Mouse (Mus musculus) layer of hippocampus, adult 9-11 months (tissue): Measurements from ENCODE around the gene Bcl2l13.
"Not testable (repeated sequence)": the region's sequence is repeated elsewhere in the genome, so short reads cannot be mapped to it uniquely, and the experiment has no call there.

Source experiments
- DNase-seq: peaks from one replicate; pipeline ENCODE4 v3.0.0; 2022

Gene Bcl2l13

DNA sequence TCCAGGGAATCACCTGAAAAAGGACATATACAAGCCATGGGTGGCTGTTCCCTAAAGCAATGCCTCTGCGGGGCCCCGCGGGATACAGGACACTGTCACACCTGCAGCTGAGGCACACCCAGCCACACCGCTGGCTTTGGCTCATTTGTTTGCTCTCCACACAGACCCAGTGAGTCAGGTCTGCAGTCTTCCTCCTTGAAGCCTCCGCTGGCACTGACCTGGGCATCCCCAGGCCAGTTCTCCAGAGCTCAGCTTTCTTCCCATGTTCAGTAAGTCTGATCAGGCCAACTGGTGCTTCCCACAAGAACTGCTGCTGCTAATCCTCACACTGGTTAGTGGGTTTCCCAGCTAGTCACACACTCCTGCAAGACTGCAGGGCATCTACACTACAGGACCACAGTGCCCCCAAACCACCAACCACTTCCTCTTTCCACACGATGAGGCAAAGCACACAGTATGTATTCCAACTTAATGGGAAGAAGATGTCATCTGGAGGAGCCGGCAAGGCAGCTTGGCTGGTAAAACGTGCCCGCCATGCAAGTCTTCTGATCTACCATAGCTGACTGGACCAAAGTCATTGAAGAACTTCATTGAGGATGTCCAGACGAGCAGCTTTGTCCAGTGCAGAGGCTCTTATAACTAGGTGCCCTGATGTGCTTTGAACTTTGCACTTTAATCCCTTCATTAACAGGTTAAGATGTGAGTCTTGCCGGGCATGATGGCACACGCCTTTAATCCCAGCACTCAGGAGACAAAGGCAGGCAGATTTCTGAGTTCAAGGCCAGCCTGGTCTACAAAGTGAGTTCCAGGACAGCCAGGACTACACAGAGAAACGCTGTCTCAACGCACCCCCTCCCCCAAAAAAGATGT, 66.0 kb downstream of the Bcl2l13 start:
- DNase-seq: no peak

DNA sequence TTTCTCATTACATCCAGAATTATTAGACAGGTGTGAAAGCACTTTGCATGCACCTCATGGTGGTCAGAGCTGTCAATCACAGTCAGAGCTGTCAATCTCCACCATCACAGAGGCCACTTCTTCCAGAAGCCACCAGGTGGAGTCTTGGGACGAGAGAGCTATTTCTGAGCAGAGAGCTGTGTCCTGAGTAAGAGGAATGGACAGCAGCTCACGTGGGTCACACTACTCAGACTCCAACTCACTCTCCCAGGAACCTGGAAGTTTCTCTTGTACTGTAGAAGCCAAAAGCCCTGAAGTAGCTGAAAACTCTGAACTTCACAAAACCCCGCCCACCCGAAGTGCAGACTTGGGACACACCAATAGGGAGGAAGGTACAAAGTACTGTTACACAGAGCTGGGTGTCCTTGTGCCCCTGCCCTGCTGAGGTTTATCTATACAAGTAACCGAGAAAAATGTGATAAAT, 67.5 kb downstream of the Bcl2l13 start:
- no peak for DNase-seq

DNA sequence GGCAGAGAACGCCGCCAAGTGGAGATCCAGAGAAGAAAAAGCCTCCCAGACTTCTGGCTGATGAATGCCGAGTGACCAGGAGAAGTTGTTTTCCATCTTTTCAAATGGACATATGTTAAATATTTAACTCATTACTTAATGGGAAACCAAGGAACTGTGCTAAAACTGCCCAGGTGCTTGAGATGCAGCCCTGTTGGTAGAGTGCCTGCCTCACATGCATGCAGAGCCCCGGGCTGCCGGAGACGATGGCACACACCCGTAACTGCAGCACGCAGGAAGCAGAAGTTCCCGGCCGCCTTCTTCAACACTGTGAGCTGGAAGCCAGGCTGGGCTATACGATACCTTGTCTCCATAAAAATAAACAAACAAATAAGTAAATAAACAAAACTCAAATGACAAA, 67.9 kb downstream of the Bcl2l13 start:
- no peak for DNase-seq

- DNase-seq: no peak
Measured at GRCm38 (mm10) chr6:120905111-120905510, 69.1 kb downstream of the Bcl2l13 start.

GRCm38 (mm10) chr6:120906521-120906920, 70.5 kb downstream of the Bcl2l13 start:
- no peak for DNase-seq

DNA sequence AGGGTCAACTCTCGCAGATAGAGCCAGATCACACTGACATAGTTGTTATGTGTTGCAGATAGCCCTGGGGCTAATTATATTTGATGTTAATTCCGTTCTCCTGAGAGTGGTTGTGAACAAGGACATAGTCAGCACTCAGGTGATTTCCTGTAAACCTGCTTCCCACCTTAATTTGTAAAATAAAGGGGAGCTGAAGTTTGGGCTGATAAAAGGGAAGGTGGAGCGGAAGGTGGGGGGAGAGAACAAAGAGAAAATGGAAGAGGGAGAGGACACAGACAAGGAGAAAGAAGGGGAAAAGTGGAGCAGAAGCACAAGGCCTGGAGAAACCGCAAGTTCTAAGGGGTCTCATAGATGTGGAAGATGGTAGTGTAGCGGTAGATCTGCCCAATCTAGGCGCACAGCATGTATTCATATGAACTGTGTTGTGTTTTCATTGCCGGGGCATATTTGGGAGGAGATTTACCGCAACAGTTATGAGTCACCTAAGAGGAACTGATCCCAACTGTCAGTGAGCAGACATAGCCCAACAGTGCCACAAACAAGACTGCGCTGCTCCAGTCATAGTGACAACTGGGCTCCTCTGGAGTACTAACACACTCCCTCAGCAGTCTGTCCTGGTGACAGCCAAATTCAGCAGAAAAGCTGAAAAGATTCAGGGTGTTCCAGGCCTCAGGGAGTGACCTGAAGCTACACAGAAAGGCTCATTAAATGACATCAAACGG, 72.0 kb downstream of the Bcl2l13 start:
- DNase-seq: not testable (repeated sequence)

GRCm38 (mm10) chr6:120909501-120909900, 73.5 kb downstream of the Bcl2l13 start:
- no peak for DNase-seq

DNA sequence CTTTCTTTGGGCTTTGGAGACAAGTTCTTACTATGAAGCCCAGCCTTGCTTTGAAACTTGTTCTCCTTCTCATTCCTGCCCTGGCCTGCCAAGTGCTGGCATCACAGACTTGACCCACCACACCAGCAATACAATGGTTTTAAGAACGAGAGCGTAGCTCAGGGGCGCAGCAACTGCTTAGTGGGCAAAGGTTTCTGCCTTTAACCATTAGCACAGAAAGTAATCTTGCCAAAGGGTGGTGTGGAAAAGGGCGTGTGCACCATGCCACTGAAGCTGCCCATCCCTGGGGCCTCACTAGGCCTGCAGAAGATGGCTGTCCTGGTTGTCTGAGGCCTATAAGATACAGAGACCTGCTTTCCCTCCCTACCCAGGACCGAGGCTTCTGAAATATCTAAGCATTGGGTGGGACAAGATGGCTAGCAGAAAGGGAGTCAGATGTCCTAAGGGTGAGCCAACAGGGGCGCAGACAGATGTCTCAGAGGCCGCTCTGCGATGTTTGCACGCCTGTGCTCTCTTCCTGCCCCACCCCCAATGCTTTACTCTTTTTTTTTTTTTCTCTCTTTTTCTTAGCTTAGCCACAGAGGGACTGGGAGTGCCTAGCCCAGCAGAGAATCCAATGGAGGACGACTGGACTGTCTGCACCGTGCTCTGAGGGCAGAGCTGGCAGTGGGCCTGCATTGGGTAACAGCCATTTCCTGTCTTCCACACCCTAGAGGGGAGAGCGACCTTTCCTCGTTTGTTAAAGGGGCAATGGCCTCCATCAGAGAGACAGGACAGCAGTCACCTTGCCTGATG, 75.4 kb downstream of the Bcl2l13 start:
- no peak for DNase-seq

DNA sequence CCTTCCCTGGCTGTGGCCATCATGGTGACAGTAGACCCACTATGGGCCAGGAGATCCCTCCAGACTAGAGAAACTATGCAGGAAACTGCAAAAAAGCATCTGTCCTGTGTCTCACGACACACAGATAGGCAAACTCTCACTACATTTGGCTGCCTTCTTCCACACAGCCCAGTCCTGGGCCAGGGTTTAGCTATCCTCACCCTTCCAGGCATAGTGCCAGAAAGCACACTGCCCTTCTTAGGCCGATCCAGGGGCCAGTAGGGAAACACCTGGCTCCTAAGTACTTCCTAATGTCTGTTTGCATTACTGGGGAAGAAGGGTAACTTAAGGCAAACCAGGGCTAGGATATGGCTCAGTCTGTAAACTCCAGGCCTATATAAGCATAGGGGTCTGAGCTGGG, 76.9 kb downstream of the Bcl2l13 start:
- no peak for DNase-seq

DNA sequence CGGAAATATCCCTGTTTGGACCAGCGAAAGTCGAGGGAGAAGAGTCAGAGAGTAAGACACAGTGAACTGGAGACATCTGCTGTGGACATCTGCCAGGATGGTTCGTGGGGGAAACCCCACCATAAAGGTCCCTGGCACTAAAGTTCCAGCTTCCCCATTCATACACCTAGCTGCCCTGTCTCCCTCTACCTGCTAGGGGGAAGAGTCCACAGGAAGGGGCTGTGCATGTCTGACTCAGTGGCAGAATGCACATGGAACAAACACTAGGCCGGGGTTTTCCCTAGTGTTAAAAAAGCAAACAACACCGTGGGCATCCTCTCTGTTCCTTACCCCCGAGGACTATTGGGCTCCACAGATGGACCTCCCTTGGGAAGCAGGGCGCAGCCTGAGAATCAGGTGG, 77.8 kb downstream of the Bcl2l13 start:
- DNase-seq: no peak

- DNase-seq: no peak
Measured at GRCm38 (mm10) chr6:120914533-120914910, 78.5 kb downstream of the Bcl2l13 start.

- DNase-seq: peak; percentile 41
Measured at GRCm38 (mm10) chr6:120914911-120915648, 79.1 kb downstream of the Bcl2l13 start.

DNA sequence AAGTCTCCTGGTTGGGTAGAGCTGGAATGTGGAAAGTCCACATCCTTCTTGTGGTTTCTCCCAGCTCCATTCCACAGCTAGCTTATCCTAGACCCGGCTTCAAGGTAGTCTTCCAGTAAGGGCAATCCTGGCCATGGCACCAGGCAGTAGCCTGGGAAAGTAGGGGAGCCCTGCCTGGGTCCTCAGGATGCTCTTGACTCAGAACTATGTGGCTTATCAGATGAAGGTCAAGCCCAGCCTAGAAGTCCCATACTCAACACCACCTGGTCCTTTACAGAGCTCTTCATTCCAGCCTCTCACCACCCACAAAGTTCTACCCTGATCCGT, 79.6 kb downstream of the Bcl2l13 start:
- DNase-seq: no peak

DNA sequence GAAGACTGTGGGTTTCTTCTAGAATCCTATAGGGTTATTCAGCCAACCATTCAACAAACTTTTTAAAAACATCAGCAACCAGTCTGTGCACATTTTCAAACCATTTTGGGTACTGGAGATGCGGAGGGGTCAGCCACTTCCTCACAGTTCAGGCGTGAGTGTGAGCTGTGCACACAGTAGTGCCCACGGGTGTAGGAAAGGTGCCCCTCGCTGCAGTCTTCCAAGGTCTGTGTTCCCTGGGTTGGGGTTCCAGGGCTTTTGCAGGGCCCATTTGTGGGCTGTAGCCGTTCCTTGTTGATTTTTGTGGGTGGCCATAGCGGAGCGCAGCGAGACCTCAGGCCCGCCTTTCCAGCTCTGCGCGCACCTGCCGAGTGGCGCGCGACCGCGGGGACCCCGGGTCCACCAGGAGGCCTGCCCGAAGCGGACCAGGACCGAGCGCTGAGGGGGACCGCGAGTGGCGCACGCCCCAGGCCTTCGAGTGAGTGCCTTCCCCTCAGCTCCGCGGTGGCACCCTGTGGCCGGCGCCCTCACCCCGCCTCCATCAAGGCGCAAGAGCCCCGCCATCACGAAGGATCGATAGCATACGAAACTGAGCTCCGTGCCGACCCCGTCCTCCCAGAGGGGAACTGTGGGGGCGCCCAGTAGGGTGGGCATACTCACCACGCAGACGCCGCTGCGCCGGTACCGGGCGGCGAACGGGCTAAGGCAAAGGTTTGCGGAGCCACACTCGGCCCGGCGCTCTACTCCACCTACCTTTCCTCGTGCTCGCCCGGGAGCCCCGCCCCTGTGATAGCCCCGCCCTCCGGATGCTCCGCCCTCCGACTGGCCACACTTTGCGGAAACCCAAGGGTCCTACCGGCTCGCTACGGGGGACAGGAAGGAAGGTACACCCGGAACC, 80.3 kb downstream of the Bcl2l13 start, which contains the start of gene Bid:
Bid (minus strand) TSS at position 780 of the 898 bp plus-strand sequence.
- peak; percentile 78 for DNase-seq

- not testable (repeated sequence) for DNase-seq
Measured at GRCm38 (mm10) chr6:120916972-120917881, 81.2 kb downstream of the Bcl2l13 start.

DNA sequence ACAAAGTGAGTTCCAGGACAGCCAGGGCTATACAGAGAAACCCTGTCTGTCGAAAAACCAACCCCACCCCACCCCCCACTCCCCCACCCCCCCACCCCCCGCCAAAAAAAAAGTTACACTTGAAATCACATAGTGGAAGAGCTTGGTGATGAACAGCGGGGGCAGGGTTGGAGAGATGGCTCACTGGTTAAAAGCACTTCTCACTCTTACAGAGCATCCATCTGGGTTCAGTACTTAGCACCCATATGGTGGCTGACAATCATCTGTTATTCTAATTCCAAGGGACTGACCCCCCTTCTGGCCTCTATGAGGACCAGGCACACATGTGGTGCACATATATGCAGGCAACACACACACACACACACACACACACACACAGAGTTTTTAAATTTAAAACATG, 82.0 kb downstream of the Bcl2l13 start:
- no peak for DNase-seq

GRCm38 (mm10) chr6:120924791-120925321, 88.8 kb downstream of the Bcl2l13 start:
- not testable (repeated sequence) for DNase-seq

DNA sequence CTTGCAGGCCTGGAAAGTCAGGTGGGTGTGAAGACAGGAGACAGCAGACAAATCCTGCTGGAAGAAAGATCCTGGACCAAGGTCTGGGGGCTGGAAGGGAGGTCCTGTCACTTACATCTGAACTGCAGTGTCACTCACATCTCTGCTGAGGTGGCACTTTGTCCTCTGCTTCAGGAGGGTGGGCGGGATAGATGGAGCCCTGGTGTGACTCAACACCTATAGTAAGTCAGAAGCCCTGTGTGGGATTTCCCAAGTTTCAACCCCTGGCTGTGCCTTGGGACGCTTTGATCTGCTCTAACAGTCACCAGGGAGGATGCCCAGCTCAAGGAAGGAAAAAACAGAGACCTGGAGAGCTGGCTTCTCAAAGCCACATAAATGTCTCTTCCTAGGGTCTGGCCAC, 90.9 kb downstream of the Bcl2l13 start:
- no peak for DNase-seq

GRCm38 (mm10) chr6:120927765-120928164, 91.8 kb downstream of the Bcl2l13 start:
- no peak for DNase-seq

DNA sequence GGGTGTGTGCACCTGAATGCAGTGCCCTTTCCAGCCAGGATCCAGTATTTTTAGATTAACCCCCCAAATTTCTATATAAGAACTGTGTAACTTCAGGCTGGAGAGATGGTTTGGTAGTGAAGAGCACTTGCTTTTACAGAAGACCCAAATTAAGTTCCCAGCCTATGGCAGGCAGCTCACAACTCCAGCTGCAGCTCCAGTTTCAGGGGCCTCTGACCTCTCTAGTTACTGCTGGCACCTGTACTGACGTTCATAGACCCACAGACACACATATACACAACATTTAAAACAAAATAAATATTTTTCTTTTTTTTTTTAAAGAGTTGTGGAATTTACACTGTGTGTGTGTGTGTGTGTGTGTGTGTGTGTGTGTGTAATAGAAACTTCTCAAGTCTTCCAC, 93.4 kb downstream of the Bcl2l13 start:
- DNase-seq: no peak
